Mouse (Mus musculus): ENCODE measurements around the gene Pigt. TPM values are rescaled to one million over a fixed set of nuclear protein-coding genes. Genes with fewer than 3 reads are reported as not detected.

Pigt gene
- polyA plus RNA-seq, 1 experiment from 2014 or later, result 109 TPM

GRCm38 (mm10) chr2:164500511-164500910, 3.2 kb downstream of the Pigt start:
- DNase-seq (ENCODE audit: low spot score) (no peak), ATAC-seq (ENCODE audit: low FRiP score) (no peak)
- Histone ChIP-seq H3K9ac (no peak overlapping the region), H3K4me1 (replicated peaks; ENCODE audit: control insufficient read depth, insufficient read depth, low read length) (peaks cover 17% of the 10 kb centered on the region), H3K4me3 (replicated peaks; ENCODE audit: low read length) (no peak overlapping the region), H3K36me3 (replicated peaks; ENCODE audit: control insufficient read depth, insufficient read depth) (peaks cover 57% of the 10 kb centered on the region), H3K27me3 (ENCODE audit: control insufficient read depth, insufficient read depth, low read length) (no peaks in the 10 kb centered on the region), H3K4me2 (replicated peaks) (no peak overlapping the region), H3K9me3 (ENCODE audit: control insufficient read depth, low read length) (peaks cover 9% of the 10 kb centered on the region; the same call in 1 of the 2 replicates), H3K27ac (no peak overlapping the region)
- 86% methylated on average over 7 of the region's 7 CpGs for WGBS

GRCm38 (mm10) chr2:164504919-164505318, 7.6 kb downstream of the Pigt start:
- no peaks in the 10 kb centered on the region for H3K27me3 ChIP-seq (ENCODE audit: control insufficient read depth, insufficient read depth, low read length)
- no peak overlapping the region for H3K4me2 ChIP-seq (replicated peaks)
- H3K36me3 ChIP-seq (replicated peaks; ENCODE audit: control insufficient read depth, insufficient read depth), result peaks cover 66% of the 10 kb centered on the region
- WGBS, result 97% methylated on average over 3 of the region's 3 CpGs
- H3K4me1 ChIP-seq (replicated peaks; ENCODE audit: control insufficient read depth, insufficient read depth, low read length), result no peaks in the 10 kb centered on the region
- no peak for ATAC-seq (ENCODE audit: low FRiP score)
- H3K4me3 ChIP-seq (replicated peaks; ENCODE audit: low read length), result no peak overlapping the region
- peaks cover 9% of the 10 kb centered on the region; the same call in 1 of the 2 replicates for H3K9me3 ChIP-seq (ENCODE audit: control insufficient read depth, low read length)
- DNase-seq (ENCODE audit: low spot score), result no peak
- H3K27ac ChIP-seq, result no peak overlapping the region
- H3K9ac ChIP-seq, result no peak overlapping the region

DNA sequence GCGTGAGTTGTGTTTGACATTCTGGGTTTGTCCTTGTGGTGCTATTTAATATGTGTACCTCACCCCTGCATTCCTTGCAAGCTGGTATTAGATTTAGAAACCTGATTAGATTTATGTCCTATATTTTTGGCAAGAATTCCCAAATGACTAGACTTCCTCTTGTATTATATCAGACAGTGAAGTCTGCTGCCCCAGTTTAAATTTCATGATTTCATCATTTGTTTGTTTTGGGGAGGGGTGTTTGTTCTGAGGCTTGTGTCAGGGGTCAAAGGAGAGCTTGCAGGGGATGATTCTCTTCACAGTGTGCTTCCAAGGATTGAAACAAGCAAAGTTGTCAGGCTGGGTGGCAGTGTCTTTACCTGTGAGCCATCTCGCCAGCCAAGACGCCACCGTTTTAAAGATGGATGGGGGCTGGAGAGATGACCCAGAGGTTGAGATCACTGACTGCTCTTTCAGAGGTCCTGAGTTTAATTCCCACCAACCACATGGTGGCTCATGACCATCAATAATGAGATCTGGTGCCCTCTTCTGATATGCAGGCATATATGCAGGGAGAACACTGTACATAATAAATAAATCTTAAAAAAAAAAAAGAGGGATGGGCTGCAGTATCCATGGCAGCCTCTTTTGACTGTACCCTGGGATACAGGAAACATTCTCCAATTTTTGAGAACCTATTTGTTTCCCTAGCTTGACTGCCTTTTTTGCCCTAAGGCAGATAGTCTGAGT, 8.5 kb downstream of the Pigt start:
- Histone ChIP-seq H3K27me3 (ENCODE audit: control insufficient read depth, insufficient read depth, low read length) (no peaks in the 10 kb centered on the region), H3K4me2 (replicated peaks) (no peak overlapping the region), H3K9ac (no peak overlapping the region), H3K4me1 (replicated peaks; ENCODE audit: control insufficient read depth, insufficient read depth, low read length) (no peaks in the 10 kb centered on the region), H3K27ac (no peak overlapping the region), H3K9me3 (ENCODE audit: control insufficient read depth, low read length) (peaks cover 9% of the 10 kb centered on the region; the same call in 1 of the 2 replicates), H3K4me3 (replicated peaks; ENCODE audit: low read length) (no peak overlapping the region), H3K36me3 (replicated peaks; ENCODE audit: control insufficient read depth, insufficient read depth) (peaks cover 58% of the 10 kb centered on the region)
- ATAC-seq (ENCODE audit: low FRiP score) (no peak), DNase-seq (ENCODE audit: low spot score) (no peak)
- 90% methylated on average over 4 of the region's 4 CpGs for WGBS

DNA sequence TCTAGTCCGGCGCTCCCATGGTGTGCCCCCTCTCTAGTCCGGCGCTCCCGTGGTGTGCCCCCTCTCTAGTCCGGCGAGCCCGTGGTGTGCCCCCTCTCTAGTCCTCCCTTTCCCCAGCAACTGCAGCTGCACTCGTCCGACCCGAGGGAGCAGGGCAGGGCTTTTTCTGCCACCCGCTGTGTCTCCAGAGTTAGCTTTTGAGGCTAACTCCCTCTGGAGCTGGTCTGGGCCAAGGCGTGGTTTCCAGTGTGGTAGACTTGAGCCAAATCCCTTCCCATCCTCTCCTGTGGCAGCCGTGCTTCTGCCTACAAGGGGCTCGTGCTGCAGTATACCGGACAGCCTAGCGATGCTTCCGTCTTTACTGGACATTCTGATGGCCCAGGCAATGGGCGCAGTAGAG, 10.5 kb downstream of the Pigt start:
- Histone ChIP-seq H3K4me1 (replicated peaks; ENCODE audit: control insufficient read depth, insufficient read depth, low read length) (no peaks in the 10 kb centered on the region), H3K9me3 (ENCODE audit: control insufficient read depth, low read length) (peaks cover 9% of the 10 kb centered on the region; the same call in 1 of the 2 replicates), H3K4me2 (replicated peaks) (no peak overlapping the region), H3K27me3 (ENCODE audit: control insufficient read depth, insufficient read depth, low read length) (no peaks in the 10 kb centered on the region), H3K9ac (no peak overlapping the region), H3K4me3 (replicated peaks; ENCODE audit: low read length) (no peak overlapping the region), H3K36me3 (replicated peaks; ENCODE audit: control insufficient read depth, insufficient read depth) (peaks cover 38% of the 10 kb centered on the region), H3K27ac (no peak overlapping the region)
- ATAC-seq (ENCODE audit: low FRiP score) (no peak), DNase-seq (ENCODE audit: low spot score) (no peak)
- WGBS, result 86% methylated on average over 19 of the region's 19 CpGs

- H3K27me3 ChIP-seq (ENCODE audit: control insufficient read depth, insufficient read depth, low read length), result no peaks in the 10 kb centered on the region
- H3K4me1 ChIP-seq (replicated peaks; ENCODE audit: control insufficient read depth, insufficient read depth, low read length), result no peaks in the 10 kb centered on the region
- no peak overlapping the region for H3K4me3 ChIP-seq (replicated peaks; ENCODE audit: low read length)
- peaks cover 13% of the 10 kb centered on the region; the same call in 1 of the 2 replicates for H3K36me3 ChIP-seq (replicated peaks; ENCODE audit: control insufficient read depth, insufficient read depth)
- no peak overlapping the region for H3K9ac ChIP-seq
- no peaks in the 10 kb centered on the region for H3K9me3 ChIP-seq (ENCODE audit: control insufficient read depth, low read length)
- no peak overlapping the region for H3K4me2 ChIP-seq (replicated peaks)
- DNase-seq (ENCODE audit: low spot score), result no peak
- 53% methylated on average over 4 of the region's 5 CpGs for WGBS
- H3K27ac ChIP-seq, result no peak overlapping the region
- ATAC-seq (ENCODE audit: low FRiP score), result no peak
Measured at GRCm38 (mm10) chr2:164510621-164511190, 13.4 kb downstream of the Pigt start.

DNA sequence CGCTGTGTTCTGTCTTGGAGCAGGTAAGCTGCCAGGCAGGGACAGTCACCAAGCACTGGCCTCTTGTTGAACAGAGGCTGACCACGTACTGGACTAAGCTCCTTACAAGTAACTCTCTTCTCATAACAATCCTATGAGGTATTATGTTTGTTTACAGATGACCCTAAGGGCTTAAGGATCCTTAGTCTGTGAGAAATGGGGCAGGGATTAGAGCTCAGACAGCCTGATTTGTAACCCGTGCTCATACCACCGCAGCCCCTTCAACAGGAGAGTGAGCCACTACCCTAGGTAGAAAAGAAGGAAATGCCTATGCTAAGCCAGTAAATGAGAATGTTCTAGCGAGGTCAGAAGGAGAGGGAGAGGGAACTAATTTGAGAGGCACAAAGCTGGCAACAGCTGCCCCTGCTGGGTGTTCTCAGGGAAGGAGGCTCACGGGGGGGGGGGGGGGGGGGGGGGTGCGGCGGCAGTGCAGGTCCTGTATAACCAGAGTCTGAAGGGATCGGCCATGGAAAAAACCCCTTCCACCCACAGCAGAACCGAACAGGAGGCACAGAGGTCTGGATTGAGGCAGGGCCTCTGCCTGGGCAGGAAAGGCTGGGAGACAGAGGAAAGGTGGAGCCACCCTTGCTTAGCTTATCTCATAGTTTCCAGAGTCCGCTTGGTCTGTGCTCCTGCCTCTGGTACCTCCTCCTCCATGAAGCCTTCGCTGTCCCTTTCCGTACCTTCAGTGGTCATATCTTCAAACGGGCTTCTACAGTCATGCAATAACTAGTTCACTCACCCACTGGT, 15.0 kb downstream of the Pigt start:
- no peak for DNase-seq (ENCODE audit: low spot score)
- no peak overlapping the region for H3K27ac ChIP-seq
- H3K27me3 ChIP-seq (ENCODE audit: control insufficient read depth, insufficient read depth, low read length), result no peaks in the 10 kb centered on the region
- ATAC-seq (ENCODE audit: low FRiP score), result no peak
- no peak overlapping the region for H3K4me2 ChIP-seq (replicated peaks)
- H3K36me3 ChIP-seq (replicated peaks; ENCODE audit: control insufficient read depth, insufficient read depth), result 0 out of 2 replicates have a peak, but pooled peaks cover 3% of the 10 kb centered on the region
- H3K9me3 ChIP-seq (ENCODE audit: control insufficient read depth, low read length), result no peaks in the 10 kb centered on the region
- no peak overlapping the region for H3K4me3 ChIP-seq (replicated peaks; ENCODE audit: low read length)
- WGBS, result 78% methylated on average over 11 of the region's 14 CpGs
- H3K9ac ChIP-seq, result no peak overlapping the region
- no peaks in the 10 kb centered on the region for H3K4me1 ChIP-seq (replicated peaks; ENCODE audit: control insufficient read depth, insufficient read depth, low read length)

DNA sequence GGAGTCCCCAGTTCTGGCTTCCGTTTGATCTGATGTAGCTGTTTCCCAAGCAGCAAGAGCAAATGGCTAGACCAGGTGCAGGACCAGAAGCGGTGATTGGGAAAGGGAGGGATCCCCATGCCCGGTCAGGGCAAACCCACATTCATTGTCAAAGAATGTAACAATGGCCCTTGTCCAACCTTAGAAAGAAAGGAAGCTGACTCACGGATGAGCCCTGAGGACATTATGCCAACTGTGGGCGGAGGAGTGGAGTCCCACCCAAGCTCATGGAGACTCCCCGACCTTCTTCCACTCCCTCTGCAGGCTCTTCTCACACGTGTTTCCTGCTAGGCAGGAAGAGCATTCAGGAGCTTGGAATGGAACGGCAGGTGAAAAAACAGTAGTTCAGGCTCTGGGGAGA, 16.1 kb downstream of the Pigt start:
- Histone ChIP-seq H3K9ac (no peak overlapping the region), H3K4me2 (replicated peaks) (no peak overlapping the region), H3K4me1 (replicated peaks; ENCODE audit: control insufficient read depth, insufficient read depth, low read length) (no peaks in the 10 kb centered on the region), H3K36me3 (replicated peaks; ENCODE audit: control insufficient read depth, insufficient read depth) (no peaks in the 10 kb centered on the region), H3K27me3 (ENCODE audit: control insufficient read depth, insufficient read depth, low read length) (no peaks in the 10 kb centered on the region), H3K27ac (no peak overlapping the region), H3K9me3 (ENCODE audit: control insufficient read depth, low read length) (no peaks in the 10 kb centered on the region), H3K4me3 (replicated peaks; ENCODE audit: low read length) (no peak overlapping the region)
- DNase-seq (ENCODE audit: low spot score) (no peak), ATAC-seq (ENCODE audit: low FRiP score) (no peak)
- WGBS, result 78% methylated on average over 8 of the region's 8 CpGs

- Histone ChIP-seq H3K27me3 (ENCODE audit: control insufficient read depth, insufficient read depth, low read length) (no peaks in the 10 kb centered on the region), H3K36me3 (replicated peaks; ENCODE audit: control insufficient read depth, insufficient read depth) (no peaks in the 10 kb centered on the region), H3K9ac (no peak overlapping the region), H3K27ac (no peak overlapping the region), H3K4me1 (replicated peaks; ENCODE audit: control insufficient read depth, insufficient read depth, low read length) (no peaks in the 10 kb centered on the region), H3K9me3 (ENCODE audit: control insufficient read depth, low read length) (no peaks in the 10 kb centered on the region), H3K4me3 (replicated peaks; ENCODE audit: low read length) (no peak overlapping the region), H3K4me2 (replicated peaks) (no peak overlapping the region)
- DNase-seq (ENCODE audit: low spot score) (no peak), ATAC-seq (ENCODE audit: low FRiP score) (no peak)
- WGBS, result 80% methylated on average over 3 of the region's 3 CpGs
Measured at GRCm38 (mm10) chr2:164514916-164515315, 17.6 kb downstream of the Pigt start.

DNA sequence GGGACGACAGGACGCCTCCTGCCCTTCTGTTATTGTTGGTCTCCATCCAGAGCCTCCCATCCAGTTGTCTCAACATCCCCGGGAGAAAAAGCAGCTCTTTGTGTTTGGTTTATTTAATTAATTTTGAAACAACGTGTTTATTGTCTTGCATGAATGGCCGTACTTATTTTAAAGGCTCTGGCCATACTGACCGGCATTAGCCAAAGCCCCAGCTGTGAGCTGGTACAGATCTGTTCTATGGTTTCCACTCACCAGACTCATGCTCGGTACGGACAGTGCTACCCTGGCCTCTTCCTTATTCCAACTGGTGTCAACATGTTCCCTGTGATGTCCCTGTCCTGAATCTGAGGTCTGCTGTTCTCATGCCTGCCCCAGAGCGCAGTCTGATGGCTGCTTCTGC, 18.6 kb downstream of the Pigt start:
- no peaks in the 10 kb centered on the region for H3K36me3 ChIP-seq (replicated peaks; ENCODE audit: control insufficient read depth, insufficient read depth)
- 73% methylated on average over 9 of the region's 9 CpGs for WGBS
- no peak overlapping the region for H3K27ac ChIP-seq
- H3K4me3 ChIP-seq (replicated peaks; ENCODE audit: low read length), result no peak overlapping the region
- no peaks in the 10 kb centered on the region for H3K9me3 ChIP-seq (ENCODE audit: control insufficient read depth, low read length)
- H3K9ac ChIP-seq, result no peak overlapping the region
- no peak overlapping the region for H3K4me2 ChIP-seq (replicated peaks)
- no peaks in the 10 kb centered on the region for H3K4me1 ChIP-seq (replicated peaks; ENCODE audit: control insufficient read depth, insufficient read depth, low read length)
- ATAC-seq (ENCODE audit: low FRiP score) (no peak), DNase-seq (ENCODE audit: low spot score) (no peak)
- no peaks in the 10 kb centered on the region for H3K27me3 ChIP-seq (ENCODE audit: control insufficient read depth, insufficient read depth, low read length)
